Mouse (Mus musculus): ENCODE measurements around the gene Tgfa.

GRCm38 (mm10) chr6:86182016-86182415, 13.0 kb upstream of the Tgfa start:
- TF ChIP-seq EP300 (IDR thresholded peaks at IDR 0.05; ENCODE audit: low read depth), result no peak
- TF ChIP-seq CTCF (IDR thresholded peaks at IDR 0.05; ENCODE audit: low read depth), result no peak
